Mouse (Mus musculus) hindbrain, embryonic 11.5 days (tissue): ENCODE data around the gene Pde4d. TPM values are rescaled to one million over a fixed set of nuclear protein-coding genes. Genes with fewer than 3 reads are reported as not detected.
A peak's percentile ranks its signal among the peaks of the same experiment; 100 is the strongest.

ENCODE experiments used
- ATAC-seq: fragments of 200-750 bp; cut with Nextera tagmentation; 2 replicates; pipeline ENCODE4 v1.8.0; 2017; ENCODE audit warnings: mild to moderate bottlenecking, moderate TSS enrichment, moderate library complexity; ENCODE audit not compliant: low FRiP score
- DNase-seq: peaks from one replicate; pipeline ENCODE4 v3.0.0-alpha.2; 2015; ENCODE audit warnings: low spot score
- H3K27ac ChIP-seq: fragments of 300-500 bp; sonication (generic); 2 replicates; pipeline ENCODE4 v1.5.1; 2014; ENCODE audit warnings: mild to moderate bottlenecking, low read depth, low read length
- H3K27me3 ChIP-seq: fragments of 300-500 bp; sonication (generic); 2 replicates; pipeline ENCODE4 v1.6.1; 2014; ENCODE audit warnings: mild to moderate bottlenecking, low read length, moderate library complexity, mixed read lengths; ENCODE audit not compliant: control insufficient read depth, insufficient read depth
- H3K36me3 ChIP-seq: fragments of 300-500 bp; sonication (generic); 2 replicates; pipeline ENCODE4 v1.6.1; 2014; ENCODE audit warnings: mild to moderate bottlenecking, low read length, moderate library complexity, mixed read lengths; ENCODE audit not compliant: control insufficient read depth, insufficient read depth
- H3K4me1 ChIP-seq: fragments of 300-500 bp; sonication (generic); replicated peaks from 2 replicates; pipeline ENCODE4 v1.6.1; 2014; ENCODE audit warnings: low read length, mixed read lengths; ENCODE audit not compliant: control insufficient read depth, insufficient read depth
- H3K4me2 ChIP-seq: fragments of 300-500 bp; sonication (generic); replicated peaks from 2 replicates; pipeline ENCODE4 v1.6.1; 2014; ENCODE audit warnings: mild to moderate bottlenecking, low read depth, low read length
- H3K4me3 ChIP-seq: fragments of 300-500 bp; sonication (generic); 2 replicates; pipeline ENCODE4 v1.5.1; 2014; ENCODE audit warnings: low read depth, low read length
- H3K9ac ChIP-seq: fragments of 300-500 bp; sonication (generic); 2 replicates; pipeline ENCODE4 v1.6.1; 2014; ENCODE audit warnings: low read depth, low read length
- H3K9me3 ChIP-seq: fragments of 300-500 bp; sonication (generic); 2 replicates; pipeline ENCODE4 v1.6.1; 2016; ENCODE audit warnings: low read length; ENCODE audit not compliant: control insufficient read depth
- WGBS: fragments of 180-500 bp; shearing (Covaris S2); extraction: QIAGEN DNeasy Blood & Tissue Kit; methylation state at CpG from one replicate; pipeline ENCODE4 v1.1.7; 2014; 5-methylcytosine and 5-hydroxymethylcytosine counted together
- polyA plus RNA-seq: library from polyadenylated mRNA; unstranded; fragments of >200 nt; fragmentation: Nextera tagmentation; extraction: Ambion mirVana; gene quantifications from 2 replicates; pipeline ENCODE4 v1.2.1, GENCODE M21; 2014

Pde4d gene
- polyA plus RNA-seq, 1 experiment from 2014 or later, result 18.3 TPM

DNA sequence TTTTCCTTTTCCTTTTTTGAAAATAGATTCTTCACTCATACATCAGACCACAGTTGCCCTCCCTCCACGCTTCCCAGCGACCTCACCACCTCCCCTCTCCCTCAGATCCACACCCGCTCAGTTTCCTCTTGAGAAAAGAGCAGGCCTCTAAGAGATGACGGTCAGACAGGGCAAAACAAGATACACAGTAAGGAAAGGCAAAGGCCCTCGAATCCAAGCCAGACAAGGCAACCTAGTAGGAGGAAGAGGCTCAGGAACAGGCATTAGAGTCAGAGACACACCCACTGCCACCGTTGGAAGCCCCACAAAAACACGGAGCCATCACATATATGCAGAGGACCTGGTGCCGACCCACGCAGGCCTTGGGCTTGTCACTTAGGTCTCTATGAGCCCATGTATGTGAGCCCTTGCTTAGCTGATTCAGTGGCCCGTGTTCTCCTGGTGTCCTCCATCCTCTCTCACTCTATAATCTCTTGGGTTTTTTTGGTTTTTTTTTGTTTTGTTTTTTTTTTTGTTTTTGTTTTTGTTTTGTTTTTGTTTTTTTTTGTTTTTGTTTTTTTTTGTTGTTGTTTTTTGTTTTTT, 1097.3 kb downstream of the Pde4d start:
- no peak overlapping the region for H3K4me2 ChIP-seq
- ATAC-seq, result no peak
- H3K9me3 ChIP-seq, result no peaks in the 10 kb centered on the region
- no peaks in the 10 kb centered on the region for H3K4me1 ChIP-seq
- no peaks in the 10 kb centered on the region for H3K36me3 ChIP-seq
- WGBS, result 84% methylated on average over 10 of the region's 10 CpGs
- no peak overlapping the region for H3K27ac ChIP-seq
- no peak for DNase-seq
- H3K27me3 ChIP-seq, result no peaks in the 10 kb centered on the region
- no peak overlapping the region for H3K9ac ChIP-seq
- no peak overlapping the region for H3K4me3 ChIP-seq

- 33% methylated on average over 6 of the region's 6 CpGs for WGBS
- Histone ChIP-seq H3K9me3 (no peaks in the 10 kb centered on the region), H3K4me1 (no peaks in the 10 kb centered on the region), H3K27me3 (no peaks in the 10 kb centered on the region), H3K36me3 (no peaks in the 10 kb centered on the region), H3K27ac (no peak overlapping the region), H3K4me3 (no peak overlapping the region), H3K4me2 (no peak overlapping the region), H3K9ac (no peak overlapping the region)
- peak; percentile 88 for DNase-seq
- ATAC-seq, result peak; percentile 84
Measured at GRCm38 (mm10) chr13:109547700-109548099, 1098.0 kb downstream of the Pde4d start.

GRCm38 (mm10) chr13:109548263-109548662, 1098.5 kb downstream of the Pde4d start:
- Histone ChIP-seq H3K27ac (no peak overlapping the region), H3K36me3 (no peaks in the 10 kb centered on the region), H3K4me2 (no peak overlapping the region), H3K27me3 (no peaks in the 10 kb centered on the region), H3K4me3 (no peak overlapping the region), H3K4me1 (no peaks in the 10 kb centered on the region), H3K9me3 (no peaks in the 10 kb centered on the region), H3K9ac (no peak overlapping the region)
- DNase-seq (peak; percentile 24), ATAC-seq (no peak)
- WGBS, result 69% methylated on average over 5 of the region's 5 CpGs

DNA sequence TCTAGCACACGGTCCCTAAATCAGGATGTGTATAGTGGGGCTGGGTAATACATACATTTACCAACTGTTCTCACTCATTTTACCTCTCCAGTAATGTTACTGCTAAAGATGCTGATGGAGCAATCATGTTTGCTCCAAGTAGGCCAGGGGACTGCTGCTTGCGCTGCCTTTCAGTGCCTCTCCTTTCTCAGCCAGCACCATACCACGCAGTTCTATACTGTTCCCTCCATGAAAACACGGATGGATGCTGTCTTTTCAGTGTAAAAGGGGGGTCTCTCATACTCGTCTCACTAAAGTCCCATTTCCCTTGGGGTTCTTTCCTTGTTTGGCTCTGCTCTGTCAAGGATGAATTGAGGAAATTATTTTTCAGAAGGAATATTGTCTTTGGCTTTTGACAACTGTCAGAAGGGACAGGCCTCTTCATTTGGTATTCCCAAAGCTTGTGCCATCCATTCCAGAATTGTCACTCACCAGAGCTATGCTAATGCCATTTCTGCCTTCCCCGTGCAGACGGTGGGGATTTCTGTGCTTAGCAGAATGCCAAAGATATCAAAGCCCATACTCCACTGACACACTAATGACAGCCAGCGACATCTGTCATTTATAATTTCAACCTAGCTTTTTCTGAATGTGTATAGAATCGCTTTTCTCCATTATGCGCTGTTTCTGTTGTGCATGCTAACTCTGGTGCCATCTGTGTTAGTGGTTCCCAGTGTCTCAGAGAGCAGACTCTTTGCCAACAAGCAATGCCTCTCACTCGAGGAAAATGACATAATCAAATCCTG, 1099.2 kb downstream of the Pde4d start:
- no peaks in the 10 kb centered on the region for H3K4me1 ChIP-seq
- no peaks in the 10 kb centered on the region for H3K36me3 ChIP-seq
- H3K9ac ChIP-seq, result no peak overlapping the region
- WGBS, result 80% methylated on average over 11 of the region's 11 CpGs
- no peaks in the 10 kb centered on the region for H3K27me3 ChIP-seq
- H3K4me2 ChIP-seq, result no peak overlapping the region
- DNase-seq (no peak), ATAC-seq (no peak)
- no peaks in the 10 kb centered on the region for H3K9me3 ChIP-seq
- H3K4me3 ChIP-seq, result no peak overlapping the region
- no peak overlapping the region for H3K27ac ChIP-seq

DNA sequence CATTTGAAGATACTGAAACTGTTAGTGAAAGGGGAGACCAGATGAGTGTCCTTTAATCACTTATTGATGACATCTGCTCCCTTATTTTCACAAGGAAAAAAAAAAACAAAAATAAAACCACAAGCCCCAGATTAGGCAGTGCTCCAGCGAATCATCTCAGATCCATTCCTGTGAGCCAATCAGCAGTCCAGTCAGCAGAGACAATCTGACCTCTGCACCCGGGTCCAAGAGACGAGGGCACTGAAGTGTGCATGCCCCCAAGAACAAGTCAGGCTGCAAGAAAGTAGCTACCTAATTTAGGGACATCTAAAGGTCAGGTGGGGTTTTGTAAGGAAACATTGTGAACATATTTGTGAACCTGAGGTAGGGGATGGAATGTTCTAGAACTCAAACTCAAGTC, 1102.1 kb downstream of the Pde4d start:
- DNase-seq, result no peak
- no peak overlapping the region for H3K9ac ChIP-seq

DNA sequence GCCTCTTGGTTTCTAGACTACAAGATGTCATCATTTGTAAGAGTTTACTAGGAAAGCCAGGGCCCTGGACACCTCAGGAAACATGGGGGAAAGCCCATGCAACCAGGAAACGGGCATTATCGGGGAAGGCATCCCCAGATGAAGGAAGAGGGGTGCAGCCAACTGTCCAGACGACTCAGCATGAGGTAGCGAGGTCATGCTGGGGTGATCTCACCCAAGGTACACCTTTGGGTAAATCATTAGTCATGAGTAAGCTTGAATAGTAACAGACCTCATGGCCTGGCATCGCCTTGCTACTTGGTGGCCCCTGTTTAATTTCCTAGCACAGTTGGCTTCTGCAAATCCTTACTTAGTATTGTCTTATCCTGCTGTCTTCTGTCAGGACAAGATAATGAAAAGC, 1105.8 kb downstream of the Pde4d start:
- Histone ChIP-seq H3K27ac (no peak overlapping the region), H3K4me2 (no peak overlapping the region), H3K4me3 (no peak overlapping the region), H3K9me3 (no peaks in the 10 kb centered on the region), H3K27me3 (no peaks in the 10 kb centered on the region), H3K9ac (no peak overlapping the region), H3K36me3 (no peaks in the 10 kb centered on the region), H3K4me1 (no peaks in the 10 kb centered on the region)
- DNase-seq, result no peak
- 85% methylated on average over 5 of the region's 5 CpGs for WGBS
- no peak for ATAC-seq

More for the DNA sequence above, 1102.1 kb downstream of the Pde4d start:
- WGBS, result 78% methylated on average over 3 of the region's 3 CpGs
- Histone ChIP-seq H3K36me3 (no peaks in the 10 kb centered on the region), H3K4me3 (no peak overlapping the region), H3K4me1 (no peaks in the 10 kb centered on the region), H3K4me2 (no peak overlapping the region), H3K27ac (no peak overlapping the region), H3K27me3 (no peaks in the 10 kb centered on the region), H3K9me3 (no peaks in the 10 kb centered on the region)
- ATAC-seq, result no peak

DNA sequence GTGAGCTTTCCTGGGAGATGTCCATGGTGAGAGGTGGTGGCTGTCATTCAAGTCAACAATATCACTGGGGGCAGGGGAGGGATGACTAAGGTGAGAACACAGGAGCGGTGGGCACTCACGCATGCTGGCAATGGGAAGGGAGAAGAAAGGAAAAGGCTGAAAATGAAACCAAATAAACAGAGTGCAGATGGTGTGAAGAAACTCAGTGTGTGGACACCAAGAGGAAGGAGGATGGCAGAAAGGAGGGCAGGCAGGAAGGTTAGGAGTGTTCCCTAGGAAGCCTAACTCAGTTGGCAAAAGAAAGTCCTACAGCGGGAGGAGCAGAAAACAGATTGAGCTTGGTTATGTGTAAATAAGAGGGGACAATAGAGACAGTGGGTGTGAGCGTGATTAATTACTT, 1107.1 kb downstream of the Pde4d start:
- Histone ChIP-seq H3K36me3 (no peaks in the 10 kb centered on the region), H3K4me1 (no peaks in the 10 kb centered on the region), H3K9me3 (no peaks in the 10 kb centered on the region), H3K4me3 (no peak overlapping the region), H3K4me2 (no peak overlapping the region), H3K9ac (no peak overlapping the region), H3K27me3 (no peaks in the 10 kb centered on the region), H3K27ac (no peak overlapping the region)
- DNase-seq, result no peak
- no peak for ATAC-seq
- WGBS, result 85% methylated on average over 4 of the region's 4 CpGs

- no peak overlapping the region for H3K27ac ChIP-seq
- H3K4me2 ChIP-seq, result no peak overlapping the region
- no peaks in the 10 kb centered on the region for H3K4me1 ChIP-seq
- no peak overlapping the region for H3K9ac ChIP-seq
- DNase-seq, result peak; percentile 50
- peak; percentile 51; the same call in 1 of the 2 replicates for ATAC-seq
- no peaks in the 10 kb centered on the region for H3K9me3 ChIP-seq
- H3K36me3 ChIP-seq, result no peaks in the 10 kb centered on the region
- WGBS, result 79% methylated on average over 12 of the region's 12 CpGs
- no peak overlapping the region for H3K4me3 ChIP-seq
- H3K27me3 ChIP-seq, result no peaks in the 10 kb centered on the region
Measured at GRCm38 (mm10) chr13:109558341-109559257, 1108.9 kb downstream of the Pde4d start.
